Mouse (Mus musculus): ENCODE data around the gene Antxr2.

Antxr2 gene

GRCm38 (mm10) chr5:97995881-97996280 lies 35.0 kb downstream of the Antxr2 start:
- DNase-seq (ENCODE audit: inconsistent ontology term), result no peak

DNA sequence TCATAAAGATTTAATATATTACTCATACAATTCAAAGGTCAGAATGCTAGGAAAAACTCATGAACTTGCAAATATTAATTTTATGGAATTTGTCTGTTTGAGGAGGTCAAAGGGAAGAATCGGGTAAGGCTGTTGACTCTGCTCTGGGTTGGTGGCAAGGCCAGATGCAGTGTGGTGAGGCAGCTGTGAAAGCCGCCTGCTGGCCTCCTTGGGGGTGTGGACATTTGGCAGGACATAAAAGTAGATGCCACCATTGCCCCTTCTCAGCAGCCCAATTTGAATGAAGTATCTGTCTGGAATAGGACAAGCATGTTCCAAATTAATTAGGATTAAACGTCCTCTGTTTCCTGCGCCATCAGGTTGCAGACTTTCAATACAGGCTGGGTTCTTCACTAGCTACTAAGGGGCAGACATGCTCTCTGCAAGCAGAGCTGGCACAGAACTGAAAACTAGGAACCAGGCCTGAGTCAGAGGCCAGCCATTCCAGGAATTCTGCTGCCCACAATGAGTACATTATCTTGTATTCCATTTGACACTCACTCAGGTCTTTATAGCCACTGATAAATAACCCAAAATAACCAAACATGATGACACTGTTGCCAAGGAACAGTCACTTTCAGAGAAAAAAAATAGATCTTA lies 44.1 kb downstream of the Antxr2 start:
- DNase-seq (ENCODE audit: inconsistent ontology term), result peak; percentile 95

- no peak for DNase-seq (ENCODE audit: inconsistent ontology term)
Measured at GRCm38 (mm10) chr5:97983375-97983774, 47.5 kb downstream of the Antxr2 start.

DNA sequence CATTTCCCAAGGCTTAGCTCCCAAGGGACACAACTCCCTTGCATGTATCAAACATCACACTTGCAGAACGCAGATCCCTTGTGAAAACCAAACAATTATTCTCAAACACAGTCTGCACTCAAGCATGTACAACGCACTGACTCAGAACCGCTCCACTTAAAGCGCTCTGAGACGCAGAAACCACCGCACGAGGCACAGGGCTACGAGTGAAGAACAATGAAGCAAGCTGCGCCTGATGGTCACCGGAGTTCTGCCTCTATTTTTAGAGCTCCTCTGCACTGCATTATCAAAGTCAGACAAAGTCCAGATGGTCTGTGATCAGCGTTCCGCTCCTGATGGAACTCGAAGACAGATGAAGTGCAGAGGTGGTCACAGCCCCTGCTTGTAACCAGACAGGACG lies 50.4 kb downstream of the Antxr2 start:
- peak; percentile 69 for DNase-seq (ENCODE audit: inconsistent ontology term)

GRCm38 (mm10) chr5:97973293-97973692 lies 57.5 kb downstream of the Antxr2 start:
- DNase-seq (ENCODE audit: inconsistent ontology term), result no peak

- DNase-seq (ENCODE audit: inconsistent ontology term), result no peak
Measured at GRCm38 (mm10) chr5:97972029-97972428, 58.8 kb downstream of the Antxr2 start.

DNA sequence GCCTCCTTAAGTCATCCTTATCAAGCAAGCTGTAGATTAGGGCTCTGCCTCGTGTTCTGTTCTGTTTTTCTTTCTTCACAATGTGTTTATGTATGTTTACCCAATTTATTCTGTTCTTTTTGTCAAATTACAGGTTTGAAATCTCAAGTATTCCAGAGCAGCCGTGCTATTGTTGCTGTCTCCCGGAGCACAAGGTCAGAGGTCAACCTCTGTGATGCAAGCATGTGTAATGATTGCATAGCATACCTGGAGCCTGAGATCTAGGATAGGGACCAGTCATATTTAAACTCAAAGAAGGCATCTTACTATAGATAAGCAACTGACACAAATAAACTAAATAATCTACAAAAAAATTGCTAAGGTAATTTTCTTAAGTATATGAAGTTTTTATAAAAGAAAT lies 59.6 kb downstream of the Antxr2 start:
- no peak for DNase-seq (ENCODE audit: inconsistent ontology term)

- DNase-seq (ENCODE audit: inconsistent ontology term), result no peak
Measured at GRCm38 (mm10) chr5:97967044-97967443, 63.8 kb downstream of the Antxr2 start.

DNA sequence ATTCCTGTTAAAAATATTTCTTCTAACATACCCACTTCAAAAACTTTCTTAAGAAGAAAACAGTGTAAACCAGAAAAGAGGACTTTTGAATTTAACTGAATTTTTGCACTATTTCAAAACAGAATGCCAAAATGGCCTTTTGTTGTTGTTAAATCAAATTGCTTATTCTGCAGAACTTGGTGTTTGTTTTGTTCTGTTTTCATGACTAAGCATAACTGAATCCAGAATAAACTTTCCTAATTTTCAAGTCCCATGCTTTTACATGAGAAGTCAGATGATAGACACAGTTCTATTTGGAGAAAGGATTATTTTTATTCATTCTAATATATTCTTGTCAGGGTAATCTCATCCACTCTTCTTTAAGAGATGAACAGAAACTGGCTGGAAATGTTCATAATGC lies 64.7 kb downstream of the Antxr2 start:
- no peak for DNase-seq (ENCODE audit: inconsistent ontology term)

DNA sequence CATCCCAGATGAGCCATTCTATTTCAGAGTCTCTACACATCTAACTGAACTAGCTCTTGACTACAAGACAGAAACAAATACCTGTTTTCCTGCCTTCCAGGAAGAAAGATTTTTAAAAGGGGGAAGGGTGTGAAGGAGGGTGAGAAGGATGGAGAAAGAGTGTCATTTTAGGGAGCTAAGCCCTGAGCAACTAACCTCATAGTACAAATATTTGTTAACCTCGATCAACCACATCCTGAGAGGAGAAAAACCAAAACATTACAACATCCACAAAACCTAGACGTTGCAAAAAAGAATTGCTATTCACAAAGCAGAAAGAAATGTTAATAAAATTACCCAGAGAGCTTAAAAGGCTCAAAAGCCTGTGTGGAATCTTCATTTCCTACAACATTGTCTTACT lies 66.4 kb downstream of the Antxr2 start:
- no peak for DNase-seq (ENCODE audit: inconsistent ontology term)

DNA sequence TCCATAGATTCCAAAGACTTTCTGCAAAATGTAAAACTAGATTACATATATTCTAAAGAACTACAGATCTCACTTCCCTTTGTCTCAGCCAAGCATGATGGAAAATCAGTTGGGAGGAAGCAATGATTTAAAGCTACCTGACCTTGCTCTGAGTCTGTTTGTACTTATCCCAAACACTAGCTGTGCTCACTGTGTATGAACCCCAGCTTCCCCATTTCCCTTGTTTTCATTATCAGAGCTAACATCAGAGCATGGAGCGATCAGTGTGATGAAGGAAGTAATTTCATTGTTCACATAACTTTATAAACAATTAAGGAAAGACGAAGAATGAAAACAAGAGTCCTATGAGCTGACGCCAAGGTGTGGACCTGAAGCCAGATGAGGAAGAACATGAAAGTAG lies 68.3 kb downstream of the Antxr2 start:
- DNase-seq (ENCODE audit: inconsistent ontology term), result no peak

DNA sequence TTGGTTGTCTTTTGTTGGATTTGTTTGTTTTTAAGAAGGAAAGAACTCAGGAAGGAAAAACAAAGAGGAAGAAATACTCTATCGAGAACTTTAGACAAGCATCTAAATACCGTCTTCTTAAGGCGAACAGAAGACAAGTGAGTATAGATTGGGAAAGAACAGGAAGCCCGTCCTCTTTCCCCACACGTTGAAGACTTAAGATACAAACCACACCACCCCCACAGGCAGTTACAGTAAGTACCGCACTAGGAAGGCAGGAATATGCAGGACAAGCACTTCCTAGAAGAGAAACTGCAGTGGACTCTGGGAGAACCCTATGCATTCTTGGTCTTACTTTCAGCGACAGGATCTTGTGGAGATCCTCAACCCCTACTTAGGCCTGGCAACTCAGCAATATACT lies 69.1 kb downstream of the Antxr2 start:
- no peak for DNase-seq (ENCODE audit: inconsistent ontology term)

GRCm38 (mm10) chr5:97959651-97960050 lies 71.2 kb downstream of the Antxr2 start:
- DNase-seq (ENCODE audit: inconsistent ontology term), result no peak

DNA sequence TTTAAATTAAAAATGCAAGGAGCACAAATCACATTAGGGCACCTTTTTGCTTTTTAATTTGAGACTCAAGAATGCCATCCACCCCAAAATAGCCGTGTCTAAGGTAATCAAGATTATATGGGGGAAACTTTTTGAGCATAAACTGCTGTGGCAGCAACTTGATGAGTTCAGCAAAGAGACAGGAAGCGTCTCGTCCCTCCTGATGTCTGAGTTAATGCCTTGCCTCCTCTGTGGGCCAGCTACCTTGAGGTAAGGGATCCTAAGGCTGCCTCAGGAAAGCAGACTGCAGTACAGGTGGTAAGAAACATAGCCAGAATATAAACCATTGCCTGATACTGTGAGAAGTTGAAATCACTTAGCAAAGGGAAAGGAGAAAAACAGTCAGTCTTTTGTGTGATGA lies 71.8 kb downstream of the Antxr2 start:
- DNase-seq (ENCODE audit: inconsistent ontology term), result no peak

DNA sequence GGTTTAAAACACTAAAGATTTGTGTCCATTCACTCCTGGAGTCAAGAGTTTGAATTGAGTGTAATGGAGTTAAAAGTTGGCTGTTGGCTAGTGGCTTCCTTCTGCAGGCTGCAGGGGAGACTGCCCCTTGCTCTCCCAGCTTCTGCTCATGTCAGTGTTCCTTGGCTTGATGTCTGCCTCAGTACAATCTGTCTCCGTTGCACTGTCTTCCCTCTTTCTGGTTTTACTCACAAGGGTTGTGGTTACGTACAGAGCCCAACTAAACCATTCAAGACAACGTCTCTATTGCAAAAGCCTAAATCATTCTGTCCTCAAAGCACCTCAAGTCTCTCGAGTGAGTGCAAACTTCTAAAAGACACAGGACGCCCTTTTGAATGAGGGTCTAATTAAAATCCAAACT lies 73.3 kb downstream of the Antxr2 start:
- DNase-seq (ENCODE audit: inconsistent ontology term), result no peak

DNA sequence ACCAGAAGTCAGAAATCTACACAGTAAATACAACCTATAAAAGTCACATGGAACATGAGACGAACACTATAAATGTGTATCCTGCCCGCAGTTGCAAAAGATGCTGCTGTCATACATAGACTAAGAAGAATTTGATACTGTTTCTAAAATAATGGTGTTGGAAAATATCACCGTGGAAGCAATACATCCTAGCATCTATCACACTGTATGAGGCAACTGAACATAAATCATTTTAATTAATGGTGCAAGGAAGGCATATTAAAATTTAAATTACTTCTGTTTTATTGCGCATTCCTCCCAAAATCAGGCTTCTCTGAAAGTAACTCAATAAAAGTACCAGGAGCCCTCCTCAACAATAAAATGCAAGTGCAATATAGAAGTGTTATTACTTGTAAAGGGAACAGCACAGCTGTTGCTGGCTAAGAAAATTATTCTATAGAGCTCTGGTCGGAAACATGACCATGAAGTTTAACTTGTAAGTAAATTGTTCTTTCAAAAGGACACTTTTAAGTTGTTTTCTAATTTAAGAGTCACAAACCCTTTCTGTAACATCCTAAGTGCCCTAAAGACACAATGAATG lies 76.6 kb downstream of the Antxr2 start:
- no peak for DNase-seq (ENCODE audit: inconsistent ontology term)

GRCm38 (mm10) chr5:97953241-97953920 lies 77.5 kb downstream of the Antxr2 start:
- DNase-seq (ENCODE audit: inconsistent ontology term), result no peak

- DNase-seq (ENCODE audit: inconsistent ontology term), result no peak
Measured at GRCm38 (mm10) chr5:97947261-97947660, 83.6 kb downstream of the Antxr2 start.

DNA sequence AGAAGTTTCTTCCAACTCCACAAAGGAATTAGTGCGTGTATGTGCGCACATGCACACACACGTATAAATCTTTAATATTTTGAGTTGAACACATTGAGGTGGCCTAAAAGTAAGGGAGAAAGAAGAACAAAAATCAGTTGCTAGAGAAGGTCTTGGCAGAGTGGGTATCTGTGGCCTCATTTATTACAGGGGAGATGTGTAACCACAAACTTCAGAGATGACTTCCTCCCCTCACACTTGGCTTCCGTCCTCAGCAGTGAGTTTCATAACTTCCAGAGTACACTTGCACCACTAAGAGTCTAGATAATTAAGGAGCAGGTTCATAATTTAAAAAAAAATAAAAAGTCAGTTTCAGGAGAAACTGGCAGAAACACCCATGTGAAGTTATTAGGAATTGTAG lies 84.6 kb downstream of the Antxr2 start:
- no peak for DNase-seq (ENCODE audit: inconsistent ontology term)

GRCm38 (mm10) chr5:97935140-97936129 lies 95.4 kb downstream of the Antxr2 start:
- peak; percentile 58 for DNase-seq (ENCODE audit: inconsistent ontology term)

- DNase-seq (ENCODE audit: inconsistent ontology term), result no peak
Measured at GRCm38 (mm10) chr5:97917654-97918053, 113.2 kb downstream of the Antxr2 start.

DNA sequence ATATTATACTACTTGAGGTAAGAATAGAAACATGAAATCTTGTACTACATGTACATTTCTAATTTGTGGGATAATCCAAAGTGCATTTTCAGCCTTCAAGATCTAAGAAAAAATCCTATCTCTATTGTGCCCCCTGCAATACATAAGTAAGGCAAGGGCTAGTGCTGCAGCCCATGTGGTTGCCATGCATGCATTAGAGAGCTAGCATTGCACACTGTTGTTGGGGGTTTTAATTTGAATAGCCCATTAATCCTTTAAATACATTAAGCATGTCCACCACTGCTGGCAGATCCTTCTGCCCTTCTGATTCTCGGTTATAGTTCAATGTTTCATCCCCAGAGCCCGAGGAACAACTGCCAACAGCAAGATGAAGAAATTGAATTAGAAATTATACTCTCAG lies 116.0 kb downstream of the Antxr2 start:
- no peak for DNase-seq (ENCODE audit: inconsistent ontology term)
